Mouse (Mus musculus) hindbrain, embryonic 14.5 days (tissue): ENCODE data around the gene Olfr1151. TPM values are rescaled to one million over a fixed set of nuclear protein-coding genes. Genes with fewer than 3 reads are reported as not detected.

Source experiments
- ATAC-seq: fragments of 200-750 bp; cut with Nextera tagmentation; 2 replicates; pipeline ENCODE4 v1.8.0; 2017; ENCODE audit warnings: moderate number of reproducible peaks, mild to moderate bottlenecking, moderate TSS enrichment, moderate library complexity; ENCODE audit not compliant: low FRiP score
- DNase-seq: peaks from one replicate; pipeline ENCODE4 v3.0.0-alpha.2; 2015; ENCODE audit warnings: low spot score
- H3K27ac ChIP-seq: fragments of 300-500 bp; sonication (generic); 2 replicates; pipeline ENCODE4 v1.5.1; 2014; ENCODE audit warnings: mild to moderate bottlenecking, moderate library complexity
- H3K27me3 ChIP-seq: fragments of 300-500 bp; sonication (generic); 2 replicates; pipeline ENCODE4 v1.6.1; 2014; ENCODE audit warnings: mild to moderate bottlenecking, low read length, mixed read lengths; ENCODE audit not compliant: control insufficient read depth, insufficient read depth
- H3K36me3 ChIP-seq: fragments of 300-500 bp; sonication (generic); replicated peaks from 2 replicates; pipeline ENCODE4 v1.6.1; 2014; ENCODE audit not compliant: control insufficient read depth, insufficient read depth
- H3K4me1 ChIP-seq: fragments of 300-500 bp; sonication (generic); replicated peaks from 2 replicates; pipeline ENCODE4 v1.6.1; 2014; ENCODE audit warnings: antibody characterized with exemption, low read length, mixed read lengths; ENCODE audit not compliant: control insufficient read depth, insufficient read depth
- H3K4me2 ChIP-seq: fragments of 300-500 bp; sonication (generic); replicated peaks from 2 replicates; pipeline ENCODE4 v1.6.1; 2014; ENCODE audit warnings: mild to moderate bottlenecking, moderate library complexity
- H3K4me3 ChIP-seq: fragments of 300-500 bp; sonication (generic); replicated peaks from 2 replicates; pipeline ENCODE4 v1.5.1; 2014; ENCODE audit warnings: mild to moderate bottlenecking, low read length
- H3K9ac ChIP-seq: fragments of 300-500 bp; sonication (generic); 2 replicates; pipeline ENCODE4 v1.6.1; 2014
- H3K9me3 ChIP-seq: fragments of 300-500 bp; sonication (generic); 2 replicates; pipeline ENCODE4 v1.6.1; 2016; ENCODE audit warnings: low read length; ENCODE audit not compliant: control insufficient read depth
- WGBS: fragments of 180-500 bp; shearing (Covaris S2); extraction: QIAGEN DNeasy Blood & Tissue Kit; methylation state at CpG from one replicate; pipeline ENCODE4 v1.1.7; 2014; 5-methylcytosine and 5-hydroxymethylcytosine counted together
- polyA plus RNA-seq: library from polyadenylated mRNA; unstranded; fragments of >200 nt; fragmentation: Nextera tagmentation; extraction: Ambion mirVana; gene quantifications from 2 replicates; pipeline ENCODE4 v1.2.1, GENCODE M21; 2014

Gene Olfr1151
- not detected in 2 replicates for polyA plus RNA-seq

DNA sequence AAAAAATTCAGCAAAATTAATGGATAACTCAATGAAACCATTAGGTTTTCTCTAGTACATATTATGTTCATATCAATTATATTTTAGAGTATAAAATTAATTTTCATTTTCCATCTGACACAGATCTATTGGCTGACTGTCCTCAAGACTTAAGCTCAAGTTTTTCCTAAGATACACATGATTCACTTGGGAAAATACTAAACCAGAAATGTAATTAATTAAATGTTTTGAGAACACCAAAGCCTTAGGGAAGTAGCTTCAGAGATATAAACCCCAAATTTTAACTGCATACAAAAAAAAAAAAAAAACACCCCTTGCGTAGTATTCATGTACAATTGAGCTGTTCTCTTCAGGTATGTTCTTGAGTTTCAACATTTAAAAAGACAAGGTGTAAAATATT, at the start of gene Olfr1151:
TSS of gene Olfr1151 (plus strand) at position 301 of the 400 bp plus-strand sequence.
- Histone ChIP-seq H3K4me3 (no peak within 1 kb of the TSS), H3K9ac (no peak within 1 kb of the TSS), H3K36me3 (no peaks in the 10 kb centered on the region), H3K27ac (no peak within 1 kb of the TSS), H3K4me2 (no peak within 1 kb of the TSS), H3K4me1 (no peaks in the 10 kb centered on the region), H3K27me3 (no peaks in the 10 kb centered on the region), H3K9me3 (no peaks in the 10 kb centered on the region)
- WGBS, result 81% methylated on average over 1 of the region's 1 CpGs
- DNase-seq (no peak), ATAC-seq (no peak)

DNA sequence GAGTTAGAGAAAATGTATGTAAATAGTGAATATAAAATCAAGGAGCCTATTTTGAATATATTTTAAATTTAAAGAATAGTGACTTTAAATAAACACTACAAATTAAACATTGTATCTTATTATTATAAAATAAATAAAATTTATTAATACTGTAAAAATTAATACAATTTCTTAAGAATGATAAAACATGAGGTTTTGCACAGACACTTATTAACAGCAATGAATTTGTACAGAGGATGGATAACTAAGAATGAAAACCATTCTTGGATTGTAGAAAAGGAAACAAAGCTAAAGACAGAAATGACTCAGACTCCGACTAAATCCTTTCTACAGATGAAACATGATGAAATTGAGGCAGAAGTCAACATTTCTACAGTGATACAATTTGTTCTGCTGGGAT, 46.1 kb upstream of the Olfr1151 start, which contains the start of gene Olfr1145:
TSS of gene Olfr1145 (plus strand) at position 301 of the 400 bp plus-strand sequence.
- WGBS, result 81% methylated on average over 1 of the region's 1 CpGs
- DNase-seq, result no peak
- no peak within 1 kb of the TSS for H3K4me3 ChIP-seq
- ATAC-seq, result no peak
- H3K27ac ChIP-seq, result no peak within 1 kb of the TSS
- no peak within 1 kb of the TSS for H3K4me2 ChIP-seq
- no peaks in the 10 kb centered on the region for H3K27me3 ChIP-seq
- H3K9me3 ChIP-seq, result no peaks in the 10 kb centered on the region
- no peaks in the 10 kb centered on the region for H3K4me1 ChIP-seq
- H3K9ac ChIP-seq, result no peak within 1 kb of the TSS
- no peaks in the 10 kb centered on the region for H3K36me3 ChIP-seq

DNA sequence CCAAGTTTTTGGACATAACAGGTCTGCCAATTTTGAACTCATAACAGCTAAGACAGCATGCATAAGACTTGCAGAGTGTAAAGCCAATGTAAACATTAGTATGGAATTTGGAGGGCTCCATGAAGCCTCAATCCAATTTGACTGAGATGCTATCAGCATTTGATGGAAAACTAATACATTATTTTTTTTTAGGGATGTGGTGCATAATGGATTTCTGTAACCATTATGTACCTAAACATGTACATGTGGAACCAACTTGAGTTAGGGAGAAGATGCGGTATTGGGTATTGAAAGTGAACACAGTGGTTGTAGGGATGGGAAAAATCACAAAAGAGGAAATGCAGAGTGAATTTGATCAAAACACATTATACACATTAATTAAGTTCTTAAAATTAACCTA, 25.4 kb upstream of the Olfr1151 start, which contains the start of gene Olfr1148:
TSS of gene Olfr1148 (plus strand) at position 301 of the 400 bp plus-strand sequence.
- 92% methylated on average over 1 of the region's 1 CpGs for WGBS
- H3K4me2 ChIP-seq, result no peak within 1 kb of the TSS
- DNase-seq (no peak), ATAC-seq (no peak)
- H3K36me3 ChIP-seq, result no peaks in the 10 kb centered on the region
- no peak within 1 kb of the TSS for H3K9ac ChIP-seq
- no peaks in the 10 kb centered on the region for H3K4me1 ChIP-seq
- H3K4me3 ChIP-seq, result no peak within 1 kb of the TSS
- H3K27ac ChIP-seq, result no peak within 1 kb of the TSS
- no peaks in the 10 kb centered on the region for H3K9me3 ChIP-seq
- no peaks in the 10 kb centered on the region for H3K27me3 ChIP-seq

DNA sequence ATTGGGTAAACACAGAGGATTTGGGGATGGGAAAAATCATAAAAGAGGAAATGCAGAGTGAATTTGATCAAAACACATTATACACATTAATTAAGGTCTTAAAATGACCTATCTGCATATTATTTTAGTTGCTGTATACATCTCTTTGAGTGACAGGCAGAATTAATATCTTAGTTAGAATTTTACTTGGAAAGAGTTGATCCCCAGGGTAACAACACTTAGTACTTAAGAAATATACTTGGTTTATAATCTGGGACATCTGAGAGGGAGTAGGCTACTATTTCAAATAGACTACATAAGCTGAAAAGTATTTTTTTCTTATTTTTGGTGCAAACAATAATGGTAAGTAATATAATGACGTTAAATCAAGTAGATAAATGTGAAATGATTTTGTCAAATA, 12.0 kb upstream of the Olfr1151 start, which contains the start of gene Olfr1150-ps1:
TSS of gene Olfr1150-ps1 (plus strand) at position 301 of the 400 bp plus-strand sequence.
- Histone ChIP-seq H3K36me3 (no peaks in the 10 kb centered on the region), H3K27me3 (no peaks in the 10 kb centered on the region), H3K27ac (no peak within 1 kb of the TSS), H3K4me1 (no peaks in the 10 kb centered on the region), H3K4me2 (no peak within 1 kb of the TSS), H3K4me3 (no peak within 1 kb of the TSS), H3K9ac (no peak within 1 kb of the TSS), H3K9me3 (no peaks in the 10 kb centered on the region)
- 82% methylated on average over 1 of the region's 1 CpGs for WGBS
- no peak for ATAC-seq
- no peak for DNase-seq

DNA sequence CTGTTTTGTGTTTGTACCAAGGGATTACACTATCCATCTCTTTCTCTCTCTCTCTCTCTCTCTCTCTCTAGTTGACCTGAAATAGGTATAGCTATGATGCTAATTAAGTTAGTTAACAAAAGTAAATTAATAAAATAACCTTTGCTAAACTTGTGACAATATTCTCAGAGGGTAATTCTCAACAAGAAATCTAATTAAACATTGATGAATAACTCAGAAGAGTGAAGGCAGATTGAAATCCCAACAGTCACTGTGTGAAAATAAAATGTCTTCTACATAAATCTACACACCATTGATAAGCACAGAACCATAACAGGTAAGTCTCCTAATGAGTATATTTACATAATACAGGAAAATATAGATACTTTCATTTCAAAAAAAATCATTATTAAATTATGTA, 10.5 kb downstream of the Olfr1151 start, which contains the start of gene Olfr1152:
TSS of gene Olfr1152 (plus strand) at position 301 of the 400 bp plus-strand sequence.
- Histone ChIP-seq H3K4me1 (no peaks in the 10 kb centered on the region), H3K36me3 (no peaks in the 10 kb centered on the region), H3K9me3 (no peaks in the 10 kb centered on the region), H3K4me3 (no peak within 1 kb of the TSS), H3K27me3 (no peaks in the 10 kb centered on the region), H3K27ac (no peak within 1 kb of the TSS), H3K4me2 (no peak within 1 kb of the TSS), H3K9ac (no peak within 1 kb of the TSS)
- no peak for ATAC-seq
- no peak for DNase-seq

DNA sequence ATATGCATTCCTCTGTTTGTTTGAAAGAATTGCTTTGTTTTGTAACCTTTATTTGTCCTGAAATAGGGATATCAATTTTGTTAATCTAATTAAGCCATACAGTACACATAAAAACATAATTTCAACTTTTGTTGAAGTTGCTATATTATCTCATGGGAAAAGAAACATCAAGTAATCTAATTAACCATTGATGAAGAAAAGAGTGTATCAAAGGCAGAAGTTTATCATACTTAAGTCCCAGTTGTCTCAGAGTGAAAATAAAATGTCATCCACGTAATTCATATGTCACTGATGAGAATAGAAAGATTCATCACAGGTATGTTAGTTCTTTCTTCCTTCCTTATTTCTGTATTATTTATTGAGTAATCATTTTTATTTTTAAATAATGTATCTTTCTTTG, 39.0 kb downstream of the Olfr1151 start, which contains the start of gene Olfr1153:
TSS of gene Olfr1153 (plus strand) at position 301 of the 400 bp plus-strand sequence.
- no peak within 1 kb of the TSS for H3K4me3 ChIP-seq
- WGBS, result 73% methylated on average over 1 of the region's 1 CpGs
- H3K36me3 ChIP-seq, result no peaks in the 10 kb centered on the region
- ATAC-seq (no peak), DNase-seq (no peak)
- H3K4me2 ChIP-seq, result no peak within 1 kb of the TSS
- no peak within 1 kb of the TSS for H3K27ac ChIP-seq
- no peak within 1 kb of the TSS for H3K9ac ChIP-seq
- H3K9me3 ChIP-seq, result no peaks in the 10 kb centered on the region
- H3K27me3 ChIP-seq, result no peaks in the 10 kb centered on the region
- H3K4me1 ChIP-seq, result no peaks in the 10 kb centered on the region

DNA sequence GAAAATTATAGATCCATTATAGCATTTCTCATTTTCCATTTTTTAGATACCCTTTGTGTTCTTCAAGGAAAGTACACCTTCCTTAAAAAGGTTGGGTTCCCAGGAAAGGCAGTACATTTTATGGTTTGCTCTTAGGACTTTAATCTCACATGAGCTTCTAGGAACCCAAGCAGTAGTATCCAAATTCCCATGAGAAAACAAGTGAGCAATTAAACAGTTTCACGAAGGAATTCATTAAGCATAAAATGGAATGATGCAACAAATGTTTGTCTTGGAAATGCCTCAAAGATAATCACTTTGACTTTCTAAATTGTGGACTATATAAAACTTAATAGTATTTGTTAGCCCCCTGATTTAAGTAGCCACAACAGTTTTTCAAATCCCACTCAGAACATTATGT, 49.4 kb downstream of the Olfr1151 start, which contains the start of gene Olfr1154:
TSS of gene Olfr1154 (minus strand) at position 101 of the 400 bp plus-strand sequence.
- H3K9ac ChIP-seq, result no peak within 1 kb of the TSS
- no peak for DNase-seq
- no peaks in the 10 kb centered on the region for H3K36me3 ChIP-seq
- WGBS, result 96% methylated on average over 1 of the region's 1 CpGs
- H3K27me3 ChIP-seq, result no peaks in the 10 kb centered on the region
- no peak within 1 kb of the TSS for H3K4me3 ChIP-seq
- ATAC-seq, result no peak
- H3K27ac ChIP-seq, result no peak within 1 kb of the TSS
- no peak within 1 kb of the TSS for H3K4me2 ChIP-seq
- H3K4me1 ChIP-seq, result no peaks in the 10 kb centered on the region
- no peaks in the 10 kb centered on the region for H3K9me3 ChIP-seq

Other genes starting within 250 kb of the Olfr1151 start
- gene Olfr1130, start 249.7 kb upstream of the Olfr1151 start, polyA plus RNA-seq, result not detected in 2 replicates
- gene Olfr1131, start 228.8 kb upstream of the Olfr1151 start, polyA plus RNA-seq, result not detected in 2 replicates
- not detected in 2 replicates for gene Olfr1132, start 218.3 kb upstream of the Olfr1151 start, polyA plus RNA-seq
- gene Olfr1133, start 208.5 kb upstream of the Olfr1151 start, polyA plus RNA-seq, result not detected in 2 replicates
- not detected in 2 replicates for gene Olfr1134, start 197.4 kb upstream of the Olfr1151 start, polyA plus RNA-seq
- not detected in 2 replicates for gene Olfr1135, start 182.2 kb upstream of the Olfr1151 start, polyA plus RNA-seq
- gene Olfr1136, start 161.9 kb upstream of the Olfr1151 start, polyA plus RNA-seq, result not detected in 2 replicates
- gene Olfr1137, start 142.7 kb upstream of the Olfr1151 start, polyA plus RNA-seq, result not detected in 2 replicates
- not detected in 2 replicates for gene Olfr1138, start 115.9 kb upstream of the Olfr1151 start, polyA plus RNA-seq
- not detected in 2 replicates for gene Olfr1140, start 112.1 kb upstream of the Olfr1151 start, polyA plus RNA-seq
- not detected in 2 replicates for gene Olfr1141, start 101.9 kb upstream of the Olfr1151 start, polyA plus RNA-seq
- not detected in 2 replicates for gene Olfr152, start 76.4 kb upstream of the Olfr1151 start, polyA plus RNA-seq
- gene Olfr1143, start 55.3 kb upstream of the Olfr1151 start, polyA plus RNA-seq, result not detected in 2 replicates
- not detected in 2 replicates for gene Olfr1145, start 46.0 kb upstream of the Olfr1151 start, polyA plus RNA-seq
- not detected in 2 replicates for gene Olfr1148, start 25.3 kb upstream of the Olfr1151 start, polyA plus RNA-seq
- not detected in 2 replicates for gene Olfr1150-ps1, start 11.9 kb upstream of the Olfr1151 start, polyA plus RNA-seq
- gene Olfr1152, start 10.6 kb downstream of the Olfr1151 start, polyA plus RNA-seq, result not detected in 2 replicates
- not detected in 2 replicates for gene Olfr1153, start 39.1 kb downstream of the Olfr1151 start, polyA plus RNA-seq
- not detected in 2 replicates for gene Olfr1154, start 49.3 kb downstream of the Olfr1151 start, polyA plus RNA-seq
- gene Olfr1155, start 89.3 kb downstream of the Olfr1151 start, polyA plus RNA-seq, result not detected in 2 replicates
- not detected in 2 replicates for gene Olfr1156, start 97.2 kb downstream of the Olfr1151 start, polyA plus RNA-seq
- not detected in 2 replicates for gene Olfr1157, start 112.4 kb downstream of the Olfr1151 start, polyA plus RNA-seq
- not detected in 2 replicates for gene Olfr74, start 118.8 kb downstream of the Olfr1151 start, polyA plus RNA-seq
- not detected in 2 replicates for gene Olfr1158, start 134.3 kb downstream of the Olfr1151 start, polyA plus RNA-seq
- not detected in 2 replicates for gene Olfr1160, start 152.4 kb downstream of the Olfr1151 start, polyA plus RNA-seq
- not detected in 2 replicates for gene Olfr1161, start 166.9 kb downstream of the Olfr1151 start, polyA plus RNA-seq
- not detected in 2 replicates for gene Olfr73, start 181.8 kb downstream of the Olfr1151 start, polyA plus RNA-seq
- gene Olfr1162, start 195.3 kb downstream of the Olfr1151 start, polyA plus RNA-seq, result not detected in 2 replicates
- not detected in 2 replicates for gene Olfr1163, start 216.0 kb downstream of the Olfr1151 start, polyA plus RNA-seq
- not detected in 2 replicates for gene Olfr1164, start 238.1 kb downstream of the Olfr1151 start, polyA plus RNA-seq